ENCODE assay signal across 8 mouse cellular contexts in the genomic region with DNA sequence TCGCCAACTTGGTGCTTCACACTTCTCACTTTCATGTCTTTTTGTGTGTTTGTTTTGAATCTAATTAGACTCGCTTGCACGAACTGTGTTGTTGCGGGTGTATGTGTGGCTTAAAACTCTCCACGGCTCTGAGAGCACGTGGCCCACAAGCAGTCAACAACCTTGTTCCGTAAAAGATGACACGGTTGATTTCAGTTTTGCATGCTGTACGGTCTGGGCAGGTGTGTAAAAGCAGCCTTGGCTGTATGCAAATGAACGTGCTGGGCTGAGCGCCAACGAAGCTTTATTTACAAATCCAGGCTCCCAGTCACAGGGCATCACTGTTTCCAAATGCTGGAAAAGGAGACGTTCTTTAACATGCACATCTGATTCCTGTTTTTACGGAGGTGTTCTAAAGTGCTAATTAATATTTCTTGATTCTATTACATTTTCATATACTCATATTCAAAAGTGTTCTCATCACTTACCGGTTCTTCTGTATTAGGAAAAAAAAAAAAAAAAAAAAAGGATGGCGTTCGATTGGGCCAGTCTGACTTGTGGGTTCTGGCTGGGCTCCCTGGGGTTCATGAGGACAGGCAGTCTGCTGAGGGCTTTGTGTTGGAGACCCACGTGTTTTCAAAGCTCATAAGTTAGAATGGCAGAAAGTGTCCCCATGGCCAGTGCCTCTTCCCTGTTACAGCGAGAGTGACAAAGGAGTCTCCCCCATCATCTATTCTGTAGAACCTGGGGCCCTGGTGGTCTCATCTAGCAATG. TPM values are rescaled to one million over a fixed set of nuclear protein-coding genes. Genes with fewer than 3 reads are reported as not detected.
DNase-seq lines count a peak whose midpoint lies in the region; ATAC-seq lines count a peak whose summit lies in the region.

No protein-coding gene starts in this region.

- H3K27ac ChIP-seq in midbrain, embryonic 16.5 days (ENCODE audit: low read length) = no peak overlapping the region

- peak; percentile 67; the same call in 1 of the 2 replicates for ATAC-seq in midbrain, embryonic 16.5 days

- no peak overlapping the region for H3K9ac ChIP-seq in midbrain, embryonic 16.5 days (ENCODE audit: low read depth, low read length)

- peak; percentile 23 for DNase-seq in layer of hippocampus, adult 11-12 months (ENCODE audit: low spot score)
- no peak for DNase-seq in layer of hippocampus, postnatal 36 days
- DNase-seq in brain, embryonic 18.5 days (ENCODE audit: low read depth, low spot score) = peak; percentile 10
- peak; percentile 49 to 55 for DNase-seq in heart, postnatal 10 days
- DNase-seq in T-cell, adult 2 months (ENCODE audit: low spot score) = no peak
- DNase-seq in thymus, postnatal 14 days = no peak
- DNase-seq in ovary, postnatal 36 days (ENCODE audit: low spot score) = no peak

- H3K9me3 ChIP-seq in midbrain, embryonic 16.5 days (replicated peaks; ENCODE audit: control insufficient read depth, low read length, poor library complexity, severe bottlenecking) = no peaks in the 10 kb centered on the region

- intact Hi-C loops in heart, postnatal 10 days (cut with DNase I) = loop anchor here (2.0 to 5.0 kb wide), 2 partner anchors 17 to 278 kb away; no protein-coding TSS in a partner anchor

- H3K36me3 ChIP-seq in midbrain, embryonic 16.5 days (ENCODE audit: control insufficient read depth, insufficient read depth, low read length) = no peaks in the 10 kb centered on the region

- peak overlapping the region; percentile 38 for H3K4me2 ChIP-seq in midbrain, embryonic 16.5 days (ENCODE audit: low read length)

- H3K4me1 ChIP-seq in midbrain, embryonic 16.5 days (ENCODE audit: control insufficient read depth, insufficient read depth, low read length) = peaks cover 11% of the 10 kb centered on the region; the same call in 1 of the 2 replicates

- H3K4me3 ChIP-seq in midbrain, embryonic 16.5 days (ENCODE audit: low read depth, low read length) = no peak overlapping the region

- H3K27me3 ChIP-seq in midbrain, embryonic 16.5 days (ENCODE audit: control insufficient read depth, insufficient read depth, low read depth, low read length) = no peaks in the 10 kb centered on the region

- WGBS in midbrain, embryonic 16.5 days = 30% methylated on average over 19 of the region's 19 CpGs

RNA-seq across cellular contexts. Expression of gene 3425401B19Rik, which starts 0.9 kb away (rescaled TPM):
- total RNA-seq in layer of hippocampus, postnatal 36 days (2021) = under 1 TPM in 1 of 2 experiments, not detected in 1; 0.15 TPM
- total RNA-seq in heart, postnatal 10 days (2021) = 10 to 100 TPM; 59.4 to 74.8 TPM
- not detected in 2 replicates for polyA plus RNA-seq in midbrain, embryonic 16.5 days (2015; fragmentation: Nextera tagmentation; extraction: Ambion mirVana)

Comparison
In these comparisons a context has a peak if more than half of its experiments do, and no peak if none do; other contexts are left out.
1. DNase-seq: peak in layer of hippocampus, adult 11-12 months (single experiment), brain, embryonic 18.5 days (single experiment) and heart, postnatal 10 days (2 of 2); none in layer of hippocampus, postnatal 36 days (0 of 2), T-cell, adult 2 months (single experiment), thymus, postnatal 14 days (single experiment) and ovary, postnatal 36 days (single experiment).
2. RNA of gene 3425401B19Rik, which starts 0.9 kb away (total RNA-seq): 59.4 to 74.8 TPM in heart, postnatal 10 days; 0.15 TPM in layer of hippocampus, postnatal 36 days; every median in the first group is over 10 times any median in the second.